ENCODE assay signal across 8 mouse cellular contexts in the genomic region with DNA sequence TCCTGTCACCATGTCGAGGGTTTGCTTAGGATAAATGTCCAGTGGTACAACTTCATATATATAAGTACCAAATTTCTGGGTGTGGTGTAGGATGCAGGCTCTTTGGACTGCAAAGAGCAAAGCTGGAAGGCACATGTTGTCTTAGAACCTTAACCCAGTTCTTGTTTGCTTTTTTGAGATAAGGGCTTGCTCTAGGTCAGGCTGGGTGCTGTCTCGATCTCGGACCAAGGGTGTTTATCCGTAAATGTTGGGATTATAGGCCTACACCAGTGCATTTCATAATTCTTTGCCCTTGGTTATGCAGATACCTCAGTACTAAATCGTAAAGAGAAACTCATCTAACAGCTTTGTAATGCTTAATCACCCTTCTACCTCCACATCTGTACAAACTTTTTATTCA. TPM values are rescaled to one million over a fixed set of nuclear protein-coding genes. Genes with fewer than 3 reads are reported as not detected.
DNase-seq lines count a peak whose midpoint lies in the region; ATAC-seq lines count a peak whose summit lies in the region.

No protein-coding gene starts in this region.

- peak overlapping the region; percentile 55; the same call in 1 of the 2 replicates for H3K9ac ChIP-seq in limb, embryonic 15.5 days
- peak overlapping the region; percentile 69 for H3K9ac ChIP-seq in stomach, embryonic 14.5 days (replicated peaks; ENCODE audit: low read depth, low read length)

- peak overlapping the region; percentile 93 for H3K4me3 ChIP-seq in megakaryocyte, embryonic 14.5 days (replicated peaks)
- H3K4me3 ChIP-seq in limb, embryonic 15.5 days = peak overlapping the region; percentile 76
- peak overlapping the region; percentile 83 for H3K4me3 ChIP-seq in stomach, embryonic 14.5 days (ENCODE audit: low read depth, low read length)

- WGBS in limb, embryonic 15.5 days = 63% methylated on average over 5 of the region's 5 CpGs
- WGBS in stomach, embryonic 14.5 days = 42% methylated on average over 5 of the region's 5 CpGs

- peak overlapping the region; percentile 92 for H3K4me2 ChIP-seq in limb, embryonic 15.5 days
- peak overlapping the region; percentile 79 for H3K4me2 ChIP-seq in stomach, embryonic 14.5 days (replicated peaks; ENCODE audit: low read depth, low read length)

- no peak for DNase-seq in adrenal gland, adult (ENCODE audit: inconsistent age in 2 of 2, low spot score in 1 of 2)
- DNase-seq in kidney, postnatal 4 days = no peak
- no peak for DNase-seq in ovary, postnatal 36 days (ENCODE audit: low spot score)

- no peak for ATAC-seq in megakaryocyte, adult 5-6 weeks (ENCODE audit: poor library complexity, severe bottlenecking)
- peak; percentile 65 for ATAC-seq in erythroid progenitor cell, adult 5-6 weeks (replicated peaks; ENCODE audit: low FRiP score, poor library complexity, severe bottlenecking)
- no peak for ATAC-seq in limb, embryonic 15.5 days (ENCODE audit: insufficient number of reproducible peaks, low FRiP score, low TSS enrichment, low read depth)
- ATAC-seq in stomach, embryonic 14.5 days (ENCODE audit: insufficient number of reproducible peaks, insufficient read depth, low FRiP score, low read depth) = no peak

- H3K4me1 ChIP-seq in megakaryocyte, embryonic 14.5 days = peaks cover 38% of the 10 kb centered on the region
- H3K4me1 ChIP-seq in limb, embryonic 15.5 days = peaks cover 18% of the 10 kb centered on the region
- H3K4me1 ChIP-seq in stomach, embryonic 14.5 days (ENCODE audit: control insufficient read depth, insufficient read depth, low read length) = peaks cover 6% of the 10 kb centered on the region

- no peaks in the 10 kb centered on the region for H3K27me3 ChIP-seq in megakaryocyte, embryonic 14.5 days (replicated peaks)
- no peaks in the 10 kb centered on the region for H3K27me3 ChIP-seq in limb, embryonic 15.5 days
- no peaks in the 10 kb centered on the region for H3K27me3 ChIP-seq in stomach, embryonic 14.5 days (ENCODE audit: control insufficient read depth, insufficient read depth, low read length)

- H3K27ac ChIP-seq in limb, embryonic 15.5 days = no peak overlapping the region
- no peak overlapping the region for H3K27ac ChIP-seq in stomach, embryonic 14.5 days (ENCODE audit: low read length)

- no peaks in the 10 kb centered on the region for H3K9me3 ChIP-seq in megakaryocyte, embryonic 14.5 days
- H3K9me3 ChIP-seq in limb, embryonic 15.5 days = no peaks in the 10 kb centered on the region
- no peaks in the 10 kb centered on the region for H3K9me3 ChIP-seq in stomach, embryonic 14.5 days (ENCODE audit: control insufficient read depth, low read depth, low read length)

- H3K36me3 ChIP-seq in megakaryocyte, embryonic 14.5 days (replicated peaks; ENCODE audit: low read length) = peaks cover 25% of the 10 kb centered on the region
- H3K36me3 ChIP-seq in limb, embryonic 15.5 days = no peaks in the 10 kb centered on the region; the same call in 1 of the 2 replicates
- H3K36me3 ChIP-seq in stomach, embryonic 14.5 days (ENCODE audit: control insufficient read depth, insufficient read depth, low read length) = peaks cover 3% of the 10 kb centered on the region; the same call in 1 of the 2 replicates

RNA-seq across cellular contexts. Expression of gene Polq, which starts 0.8 kb away (rescaled TPM):
- 0.85 TPM in 1 of 2 replicates, not detected in the other for polyA plus RNA-seq in megakaryocyte, embryonic 14.5 days (2012; ENCODE audit: insufficient read depth, low replicate concordance)
- total RNA-seq in megakaryocyte, adult 5-6 weeks (2015) = 9.3 and 16.0 TPM in 2 replicates
- total RNA-seq in megakaryocyte, adult 5-6 weeks (2017) = 13.4 and 13.9 TPM in 2 replicates
- 80.5 and 94.1 TPM in 2 replicates for total RNA-seq in erythroid progenitor cell, adult 5-6 weeks (2015; ENCODE audit: low replicate concordance)
- total RNA-seq in erythroid progenitor cell, adult 5-6 weeks (2017; ENCODE audit: low replicate concordance) = 108 and 116 TPM in 2 replicates
- 4.9 and 5.9 TPM in 2 replicates for polyA plus RNA-seq in limb, embryonic 15.5 days (2015; fragmentation: Nextera tagmentation; extraction: Ambion mirVana)
- polyA plus RNA-seq in stomach, embryonic 14.5 days (2014; fragmentation: Nextera tagmentation; extraction: Ambion mirVana) = 10.5 and 11.7 TPM in 2 replicates

RNA-seq across cellular contexts. Expression of gene Fbxo40, which starts 22.1 kb away (rescaled TPM):
- 0.09 TPM in 1 of 2 replicates, not detected in the other for polyA plus RNA-seq in megakaryocyte, embryonic 14.5 days (2012; ENCODE audit: insufficient read depth, low replicate concordance)
- total RNA-seq in megakaryocyte, adult 5-6 weeks (2015) = not detected in 2 replicates
- total RNA-seq in megakaryocyte, adult 5-6 weeks (2017) = 0.04 and 0.33 TPM in 2 replicates
- total RNA-seq in erythroid progenitor cell, adult 5-6 weeks (2015; ENCODE audit: low replicate concordance) = not detected in 2 replicates
- not detected in 2 replicates for total RNA-seq in erythroid progenitor cell, adult 5-6 weeks (2017; ENCODE audit: low replicate concordance)
- polyA plus RNA-seq in limb, embryonic 15.5 days (2015; fragmentation: Nextera tagmentation; extraction: Ambion mirVana) = 0.31 and 0.32 TPM in 2 replicates
- not detected in 2 replicates for polyA plus RNA-seq in stomach, embryonic 14.5 days (2014; fragmentation: Nextera tagmentation; extraction: Ambion mirVana)
